Mouse (Mus musculus) cerebellum, adult 2 months (tissue): Measurements from ENCODE around the gene Klhl21.

Experiments used
- CTCF ChIP-seq: fragments of 200-500 bp; IDR thresholded peaks from 2 replicates; pipeline ENCODE4 v1.5.1; 2011; ENCODE audit warnings: low read depth, mild to moderate bottlenecking, control low read depth, low read length, moderate library complexity, borderline replicate concordance; ENCODE audit not compliant: insufficient read depth
- POLR2A ChIP-seq: fragments of 200-500 bp; IDR thresholded peaks from 2 replicates; pipeline ENCODE4 v1.6.1; 2011; ENCODE audit warnings: low read length, control low read depth, borderline replicate concordance; ENCODE audit not compliant: insufficient read depth

DNA sequence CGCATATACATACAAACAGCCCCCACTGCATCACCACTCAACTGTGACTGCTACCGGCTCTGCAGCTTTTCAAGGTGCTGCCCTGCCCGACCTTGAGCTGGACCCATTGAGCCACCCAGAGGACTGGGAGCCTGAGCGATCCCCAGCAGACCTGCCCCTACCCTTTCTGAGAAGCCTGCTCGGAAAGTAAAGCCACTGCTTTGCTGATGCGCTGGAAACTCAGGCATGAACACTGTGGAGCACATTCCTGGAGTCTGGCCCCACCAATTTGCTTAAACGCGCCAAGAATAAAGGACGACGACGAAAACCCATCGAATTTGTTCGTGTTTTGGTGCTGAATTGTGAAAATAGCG is 479 bp upstream of the Klhl21 start:
- TF ChIP-seq CTCF (no peak), POLR2A (no peak)
